Mouse (Mus musculus) liver, adult 2 months (tissue): ENCODE results near the gene Mrpl38.

ENCODE experiments used
- CTCF ChIP-seq: fragments of 200-500 bp; IDR thresholded peaks from 2 replicates; pipeline ENCODE4 v1.5.1; 2011; ENCODE audit warnings: low read depth, low read length, control low read depth
- POLR2A ChIP-seq: fragments of 200-500 bp; IDR thresholded peaks from 2 replicates; pipeline ENCODE4 v1.6.1; 2011; ENCODE audit warnings: low read length, control low read depth; ENCODE audit not compliant: insufficient read depth; ENCODE audit errors: extremely low read depth

DNA sequence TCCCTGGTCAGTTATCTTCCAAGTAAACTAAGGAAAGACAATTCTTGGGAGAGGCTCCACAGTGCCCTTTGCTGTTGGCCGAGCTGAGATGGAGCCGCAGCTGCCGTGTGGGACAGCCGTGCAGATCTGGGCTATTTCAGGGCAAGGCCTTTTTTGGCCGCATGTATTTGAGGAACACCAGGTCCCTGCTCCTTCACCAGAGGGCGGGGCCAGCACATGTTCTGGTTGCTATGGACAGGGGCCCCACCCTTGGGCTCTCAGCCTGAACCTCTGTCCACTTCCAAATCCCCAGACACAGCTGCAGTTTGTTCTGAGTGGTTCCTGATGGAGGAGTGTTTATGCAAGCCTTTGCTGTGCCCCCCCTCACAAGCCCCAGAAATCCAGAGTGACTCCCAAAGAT lies 38.3 kb downstream of the Mrpl38 start:
- TF ChIP-seq CTCF (no peak), POLR2A (peak; percentile 72)
